Mouse (Mus musculus): ENCODE measurements around the gene Foxo1. TPM values are rescaled to one million over a fixed set of nuclear protein-coding genes. Genes with fewer than 3 reads are reported as not detected.

The Foxo1 gene
- 6.4 and 7.8 TPM in 2 replicates for polyA plus RNA-seq (2014; fragmentation: Nextera tagmentation; extraction: Ambion mirVana)

DNA sequence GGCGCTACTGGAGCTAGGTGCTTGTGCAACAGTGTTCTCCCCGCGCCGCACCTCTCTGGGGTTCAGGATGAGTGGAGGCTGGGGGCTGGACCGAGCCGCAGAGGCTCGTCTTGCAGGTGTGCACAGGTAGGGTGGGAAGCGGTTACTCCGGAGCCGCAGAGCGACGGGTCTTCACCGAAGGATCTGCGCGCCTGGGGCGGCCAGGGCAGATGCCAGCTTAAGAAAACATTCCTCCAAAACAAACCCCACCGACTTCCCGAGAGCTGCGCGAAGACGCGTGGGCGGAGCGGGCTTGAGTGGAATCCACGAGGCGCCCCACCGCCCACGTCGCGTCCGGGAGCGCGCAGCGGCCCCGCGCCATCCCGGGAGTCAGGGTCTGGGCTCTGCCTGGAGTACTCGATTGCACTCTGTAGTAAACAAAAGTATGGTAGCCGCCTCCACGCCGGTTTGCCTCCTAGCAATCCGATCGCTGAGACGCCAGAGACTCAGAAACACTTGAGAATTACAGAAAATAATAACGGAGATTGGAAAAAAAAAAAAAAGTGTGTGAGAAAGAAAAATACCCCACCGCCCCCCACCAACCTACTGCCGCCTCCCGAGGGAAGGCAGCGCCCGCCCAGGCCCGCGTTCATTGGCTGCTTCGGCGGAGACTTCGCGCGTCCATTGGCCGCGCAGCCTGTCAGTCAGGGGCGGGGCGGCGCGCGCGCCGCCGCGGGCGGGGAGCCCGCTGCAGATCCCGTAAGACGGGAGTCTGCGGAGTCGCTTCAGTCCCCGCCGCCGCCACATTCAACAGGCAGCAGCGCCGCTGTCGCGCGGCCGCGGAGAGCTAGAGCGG lies at the start of gene Foxo1:
Gene Foxo1, plus strand, starts transcription at position 685 of the 835 bp plus-strand sequence.
- H3K36me3 ChIP-seq (ENCODE audit: control insufficient read depth, insufficient read depth, low read length), result no peaks in the 10 kb centered on the region
- peak; percentile 93 for ATAC-seq (ENCODE audit: low FRiP score, low TSS enrichment)
- under 1% methylated on average over 74 of the region's 85 CpGs for WGBS

GRCm38 (mm10) chr3:52218864-52219263 lies 49.3 kb upstream of the Foxo1 start:
- no peak for ATAC-seq (ENCODE audit: low FRiP score, low TSS enrichment)
- Histone ChIP-seq H3K4me3 (ENCODE audit: low read length) (no peak overlapping the region), H3K9me3 (ENCODE audit: control insufficient read depth, low read length) (no peaks in the 10 kb centered on the region), H3K36me3 (ENCODE audit: control insufficient read depth, insufficient read depth, low read length) (no peaks in the 10 kb centered on the region), H3K9ac (ENCODE audit: low read depth, low read length) (no peak overlapping the region), H3K4me2 (replicated peaks; ENCODE audit: low read depth, low read length) (no peak overlapping the region), H3K27ac (ENCODE audit: low read depth, low read length) (no peak overlapping the region), H3K4me1 (ENCODE audit: control insufficient read depth, insufficient read depth, low read length) (no peaks in the 10 kb centered on the region), H3K27me3 (ENCODE audit: control insufficient read depth, insufficient read depth, low read length) (no peaks in the 10 kb centered on the region)
- WGBS, result 66% methylated on average over 7 of the region's 7 CpGs

More for the DNA sequence above, at the start of gene Foxo1:
- Histone ChIP-seq H3K27me3 (ENCODE audit: control insufficient read depth, insufficient read depth, low read length) (peaks cover 6% of the 10 kb centered on the region; the same call in 1 of the 2 replicates), H3K4me3 (ENCODE audit: low read length) (peak within 1 kb of the TSS; percentile 91), H3K9me3 (ENCODE audit: control insufficient read depth, low read length) (no peaks in the 10 kb centered on the region), H3K4me1 (ENCODE audit: control insufficient read depth, insufficient read depth, low read length) (peaks cover 7% of the 10 kb centered on the region), H3K9ac (ENCODE audit: low read depth, low read length) (peak within 1 kb of the TSS; percentile 92), H3K27ac (ENCODE audit: low read depth, low read length) (peak within 1 kb of the TSS; percentile 91), H3K4me2 (replicated peaks; ENCODE audit: low read depth, low read length) (peak within 1 kb of the TSS; percentile 93)

DNA sequence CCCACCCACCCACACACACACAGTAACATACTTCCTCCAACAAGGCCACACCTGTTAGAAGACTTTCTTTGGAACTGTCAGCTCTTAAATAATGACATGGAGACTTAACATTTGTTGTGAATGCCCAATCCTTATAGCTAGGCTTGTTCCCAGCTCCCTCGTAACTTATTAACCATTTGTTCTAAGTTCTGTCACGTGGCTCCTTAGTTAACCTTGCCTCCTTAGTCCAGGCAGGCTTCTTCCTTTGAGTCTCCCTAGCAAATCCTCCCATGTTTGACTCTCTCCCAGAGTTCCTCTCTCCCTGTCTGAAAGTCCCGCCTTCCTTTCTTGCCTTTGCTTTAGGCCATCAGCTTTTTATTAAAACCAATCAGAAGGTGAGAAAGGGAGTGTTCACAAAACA lies 47.1 kb upstream of the Foxo1 start:
- Histone ChIP-seq H3K4me2 (replicated peaks; ENCODE audit: low read depth, low read length) (no peak overlapping the region), H3K4me1 (ENCODE audit: control insufficient read depth, insufficient read depth, low read length) (no peaks in the 10 kb centered on the region), H3K27ac (ENCODE audit: low read depth, low read length) (no peak overlapping the region), H3K9ac (ENCODE audit: low read depth, low read length) (no peak overlapping the region), H3K27me3 (ENCODE audit: control insufficient read depth, insufficient read depth, low read length) (no peaks in the 10 kb centered on the region), H3K9me3 (ENCODE audit: control insufficient read depth, low read length) (no peaks in the 10 kb centered on the region), H3K4me3 (ENCODE audit: low read length) (no peak overlapping the region), H3K36me3 (ENCODE audit: control insufficient read depth, insufficient read depth, low read length) (no peaks in the 10 kb centered on the region)
- ATAC-seq (ENCODE audit: low FRiP score, low TSS enrichment), result no peak
- 66% methylated on average over 3 of the region's 3 CpGs for WGBS

GRCm38 (mm10) chr3:52221931-52222330 lies 46.2 kb upstream of the Foxo1 start:
- Histone ChIP-seq H3K9ac (ENCODE audit: low read depth, low read length) (no peak overlapping the region), H3K27ac (ENCODE audit: low read depth, low read length) (no peak overlapping the region), H3K4me1 (ENCODE audit: control insufficient read depth, insufficient read depth, low read length) (no peaks in the 10 kb centered on the region), H3K4me2 (replicated peaks; ENCODE audit: low read depth, low read length) (no peak overlapping the region), H3K4me3 (ENCODE audit: low read length) (no peak overlapping the region), H3K36me3 (ENCODE audit: control insufficient read depth, insufficient read depth, low read length) (no peaks in the 10 kb centered on the region), H3K9me3 (ENCODE audit: control insufficient read depth, low read length) (no peaks in the 10 kb centered on the region), H3K27me3 (ENCODE audit: control insufficient read depth, insufficient read depth, low read length) (no peaks in the 10 kb centered on the region)
- 78% methylated on average over 5 of the region's 5 CpGs for WGBS
- ATAC-seq (ENCODE audit: low FRiP score, low TSS enrichment), result no peak

GRCm38 (mm10) chr3:52236488-52236887 lies 31.6 kb upstream of the Foxo1 start:
- H3K9me3 ChIP-seq (ENCODE audit: control insufficient read depth, low read length), result no peaks in the 10 kb centered on the region
- no peak overlapping the region for H3K27ac ChIP-seq (ENCODE audit: low read depth, low read length)
- no peak overlapping the region for H3K9ac ChIP-seq (ENCODE audit: low read depth, low read length)
- no peak overlapping the region for H3K4me3 ChIP-seq (ENCODE audit: low read length)
- H3K36me3 ChIP-seq (ENCODE audit: control insufficient read depth, insufficient read depth, low read length), result no peaks in the 10 kb centered on the region
- no peaks in the 10 kb centered on the region for H3K27me3 ChIP-seq (ENCODE audit: control insufficient read depth, insufficient read depth, low read length)
- ATAC-seq (ENCODE audit: low FRiP score, low TSS enrichment), result no peak
- WGBS, result 85% methylated on average over 4 of the region's 4 CpGs
- no peaks in the 10 kb centered on the region for H3K4me1 ChIP-seq (ENCODE audit: control insufficient read depth, insufficient read depth, low read length)
- no peak overlapping the region for H3K4me2 ChIP-seq (replicated peaks; ENCODE audit: low read depth, low read length)

DNA sequence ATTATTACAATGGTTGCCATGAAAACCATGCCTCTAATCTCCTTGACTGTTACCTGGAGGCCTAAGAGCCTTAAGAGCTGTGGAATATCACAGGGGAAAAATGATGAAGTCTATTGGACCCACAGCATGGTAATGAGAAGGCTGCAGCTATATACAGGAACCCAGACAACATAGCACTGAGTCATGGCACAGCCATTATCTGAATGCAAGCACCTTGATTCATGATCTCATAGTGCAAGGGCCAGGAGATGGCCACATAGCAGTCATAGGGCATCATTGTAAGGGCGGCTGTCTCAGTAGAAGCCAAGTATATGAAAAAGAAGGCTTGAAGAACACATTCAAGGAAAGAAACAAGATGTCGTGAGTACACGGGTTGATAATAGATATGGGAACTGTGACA lies 31.0 kb upstream of the Foxo1 start:
- H3K4me1 ChIP-seq (ENCODE audit: control insufficient read depth, insufficient read depth, low read length), result no peaks in the 10 kb centered on the region
- no peak overlapping the region for H3K27ac ChIP-seq (ENCODE audit: low read depth, low read length)
- no peak overlapping the region for H3K4me2 ChIP-seq (replicated peaks; ENCODE audit: low read depth, low read length)
- H3K4me3 ChIP-seq (ENCODE audit: low read length), result no peak overlapping the region
- H3K9ac ChIP-seq (ENCODE audit: low read depth, low read length), result no peak overlapping the region
- H3K9me3 ChIP-seq (ENCODE audit: control insufficient read depth, low read length), result no peaks in the 10 kb centered on the region
- H3K27me3 ChIP-seq (ENCODE audit: control insufficient read depth, insufficient read depth, low read length), result no peaks in the 10 kb centered on the region
- H3K36me3 ChIP-seq (ENCODE audit: control insufficient read depth, insufficient read depth, low read length), result no peaks in the 10 kb centered on the region
- ATAC-seq (ENCODE audit: low FRiP score, low TSS enrichment), result no peak
- 87% methylated on average over 3 of the region's 3 CpGs for WGBS

GRCm38 (mm10) chr3:52241062-52241461 lies 27.1 kb upstream of the Foxo1 start:
- H3K36me3 ChIP-seq (ENCODE audit: control insufficient read depth, insufficient read depth, low read length), result no peaks in the 10 kb centered on the region
- ATAC-seq (ENCODE audit: low FRiP score, low TSS enrichment), result no peak
- no peak overlapping the region for H3K27ac ChIP-seq (ENCODE audit: low read depth, low read length)
- H3K27me3 ChIP-seq (ENCODE audit: control insufficient read depth, insufficient read depth, low read length), result no peaks in the 10 kb centered on the region; the same call in 1 of the 2 replicates
- H3K4me1 ChIP-seq (ENCODE audit: control insufficient read depth, insufficient read depth, low read length), result no peaks in the 10 kb centered on the region
- WGBS, result 82% methylated on average over 5 of the region's 5 CpGs
- no peaks in the 10 kb centered on the region for H3K9me3 ChIP-seq (ENCODE audit: control insufficient read depth, low read length)
- H3K4me3 ChIP-seq (ENCODE audit: low read length), result no peak overlapping the region
- no peak overlapping the region for H3K9ac ChIP-seq (ENCODE audit: low read depth, low read length)
- H3K4me2 ChIP-seq (replicated peaks; ENCODE audit: low read depth, low read length), result no peak overlapping the region

DNA sequence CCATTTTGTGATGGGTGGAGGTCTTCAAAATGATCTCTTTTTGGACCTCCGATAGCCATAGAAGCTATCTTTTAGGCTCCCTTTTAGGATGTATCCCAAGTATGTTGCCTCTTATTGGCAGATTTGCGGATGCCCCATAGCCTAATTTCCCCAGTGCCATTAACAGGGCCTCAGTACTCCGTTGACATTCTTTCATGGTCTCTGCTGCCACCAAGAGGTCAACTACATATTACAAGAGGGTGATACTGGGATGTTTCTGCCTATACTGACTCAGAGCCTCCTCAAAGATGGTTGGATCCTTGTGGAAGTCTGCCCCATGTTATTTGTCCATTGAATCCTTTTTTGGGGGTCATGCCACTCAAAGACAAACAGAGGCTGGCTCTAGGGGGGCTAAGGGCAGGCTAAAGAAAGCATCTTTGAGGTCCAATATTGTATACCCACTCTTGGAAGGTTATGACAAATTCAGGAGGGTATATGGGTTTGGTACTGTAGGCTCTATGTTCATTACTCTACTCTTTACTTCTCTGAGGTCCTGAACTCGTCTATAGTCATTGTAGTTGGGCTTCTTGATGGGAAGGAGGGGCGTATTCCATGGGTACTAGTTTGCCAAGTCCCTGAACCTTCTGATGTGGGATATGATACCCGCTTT lies 25.6 kb upstream of the Foxo1 start:
- Histone ChIP-seq H3K27me3 (ENCODE audit: control insufficient read depth, insufficient read depth, low read length) (no peaks in the 10 kb centered on the region; the same call in 1 of the 2 replicates), H3K4me3 (ENCODE audit: low read length) (no peak overlapping the region), H3K27ac (ENCODE audit: low read depth, low read length) (no peak overlapping the region), H3K4me2 (replicated peaks; ENCODE audit: low read depth, low read length) (no peak overlapping the region), H3K4me1 (ENCODE audit: control insufficient read depth, insufficient read depth, low read length) (no peaks in the 10 kb centered on the region), H3K36me3 (ENCODE audit: control insufficient read depth, insufficient read depth, low read length) (no peaks in the 10 kb centered on the region), H3K9ac (ENCODE audit: low read depth, low read length) (no peak overlapping the region), H3K9me3 (ENCODE audit: control insufficient read depth, low read length) (no peaks in the 10 kb centered on the region)
- ATAC-seq (ENCODE audit: low FRiP score, low TSS enrichment), result no peak
- 46% methylated on average over 6 of the region's 6 CpGs for WGBS

All from kidney, embryonic 14.5 days (tissue).